Mouse (Mus musculus) lung, postnatal 0 days (tissue): ENCODE measurements at regions not wholly inside any gene's neighbourhood (a gene's known extent, or its start where the extent isn't known, plus 50 kb on each side); places are given as distances from the start of the nearest gene placed in this dataset.

Experiments
- ATAC-seq: fragments of 200-750 bp; cut with Nextera tagmentation; 2 replicates; pipeline ENCODE4 v1.8.0; 2017; ENCODE audit warnings: moderate library complexity
- DNase-seq: peaks from one replicate; pipeline ENCODE4 v3.0.0-alpha.2; 2016; ENCODE audit warnings: low spot score
- H3K27ac ChIP-seq: fragments of 300-500 bp; sonication (generic); 2 replicates; pipeline ENCODE4 v1.5.1; 2014; ENCODE audit warnings: antibody characterized with exemption, mild to moderate bottlenecking, low read length, mixed read lengths
- H3K27me3 ChIP-seq: fragments of 300-500 bp; sonication (generic); replicated peaks from 2 replicates; pipeline ENCODE4 v1.6.1; 2014; ENCODE audit warnings: low read length, mixed read lengths; ENCODE audit not compliant: insufficient read depth
- H3K36me3 ChIP-seq: fragments of 300-500 bp; sonication (generic); 2 replicates; pipeline ENCODE4 v1.6.1; 2014; ENCODE audit warnings: low read length, mixed read lengths; ENCODE audit not compliant: insufficient read depth
- H3K4me1 ChIP-seq: fragments of 300-500 bp; sonication (generic); 2 replicates; pipeline ENCODE4 v1.6.1; 2014; ENCODE audit warnings: antibody characterized with exemption, low read depth, low read length, mixed read lengths; ENCODE audit not compliant: insufficient read depth
- H3K4me2 ChIP-seq: fragments of 300-500 bp; sonication (generic); replicated peaks from 2 replicates; pipeline ENCODE4 v1.6.1; 2014; ENCODE audit warnings: low read depth, mild to moderate bottlenecking, low read length, moderate library complexity, mixed read lengths
- H3K4me3 ChIP-seq: fragments of 300-500 bp; sonication (generic); 2 replicates; pipeline ENCODE4 v1.5.1; 2014; ENCODE audit warnings: low read depth, low read length
- H3K9ac ChIP-seq: fragments of 300-500 bp; sonication (generic); replicated peaks from 2 replicates; pipeline ENCODE4 v1.6.1; 2014; ENCODE audit warnings: low read depth, mild to moderate bottlenecking
- H3K9me3 ChIP-seq: fragments of 300-500 bp; sonication (generic); 2 replicates; pipeline ENCODE4 v1.6.1; 2016; ENCODE audit warnings: low read length, mixed read lengths
- CTCF ChIP-seq: IDR thresholded peaks from 2 replicates; pipeline ENCODE4 v1.5.1; 2016; ENCODE audit warnings: antibody characterized with exemption, mild to moderate bottlenecking
- EP300 ChIP-seq: IDR thresholded peaks from 2 replicates; pipeline ENCODE4 v1.6.1; 2016; ENCODE audit warnings: antibody characterized with exemption, mild to moderate bottlenecking, control low read depth
- WGBS: fragments of 180-500 bp; shearing (Covaris S2); extraction: QIAGEN DNeasy Blood & Tissue Kit; methylation state at CpG from one replicate; pipeline ENCODE4 v1.1.7; 2014; 5-methylcytosine and 5-hydroxymethylcytosine counted together

DNA sequence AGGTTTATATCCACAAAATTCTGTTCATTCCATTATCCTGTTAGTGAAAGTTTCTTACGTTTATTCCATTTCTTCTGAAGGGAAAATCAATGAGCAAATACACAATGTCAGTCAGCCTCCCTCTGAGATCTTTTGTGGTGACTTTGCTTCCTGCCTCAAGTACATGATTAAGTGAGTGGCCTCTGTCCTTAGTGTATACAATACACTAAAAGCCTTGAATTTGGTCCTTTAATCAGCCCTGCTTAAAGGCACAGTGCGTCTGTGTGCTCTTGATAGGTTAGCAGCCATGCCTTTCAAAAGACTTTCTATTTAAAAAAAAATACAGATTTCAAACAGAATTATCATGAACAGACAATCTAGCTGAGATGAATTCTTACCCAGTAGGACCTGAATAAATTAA lies 695.5 kb downstream of the Mat2b start:
- Histone ChIP-seq H3K4me2 (no peak overlapping the region), H3K36me3 (no peaks in the 10 kb centered on the region), H3K9me3 (no peaks in the 10 kb centered on the region), H3K27ac (no peak overlapping the region), H3K9ac (no peak overlapping the region), H3K4me1 (no peaks in the 10 kb centered on the region), H3K4me3 (no peak overlapping the region), H3K27me3 (no peaks in the 10 kb centered on the region)
- ATAC-seq, result no peak
- WGBS, result 11% methylated on average over 2 of the region's 2 CpGs
- DNase-seq, result no peak
- TF ChIP-seq CTCF (no peak), EP300 (no peak)

DNA sequence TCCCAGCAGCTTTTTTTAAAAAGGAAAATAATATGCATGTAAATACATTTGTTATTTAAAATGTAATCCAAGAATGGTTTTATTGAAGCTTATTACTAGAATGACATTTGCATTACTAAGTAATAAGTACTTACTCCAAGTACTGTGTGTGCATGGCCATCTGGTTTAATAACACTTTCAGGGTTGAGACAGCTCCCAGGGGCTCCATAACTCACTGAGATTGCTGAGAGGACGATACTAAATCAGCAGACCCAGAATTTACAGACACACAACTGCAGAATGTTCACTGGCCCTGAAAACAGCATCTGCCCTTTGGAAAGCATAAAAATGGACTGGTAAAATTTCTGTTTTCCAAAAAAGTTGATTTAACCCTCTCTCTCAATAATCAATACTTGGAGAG lies 696.4 kb downstream of the Mat2b start:
- TF ChIP-seq EP300, result no peak
- DNase-seq, result no peak
- H3K27ac ChIP-seq, result no peak overlapping the region
- no peak overlapping the region for H3K4me3 ChIP-seq
- H3K9ac ChIP-seq, result no peak overlapping the region
- no peaks in the 10 kb centered on the region for H3K36me3 ChIP-seq
- no peak for ATAC-seq
- no peaks in the 10 kb centered on the region for H3K4me1 ChIP-seq
- H3K9me3 ChIP-seq, result no peaks in the 10 kb centered on the region
- WGBS, result 36% methylated on average over 1 of the region's 1 CpGs
- H3K4me2 ChIP-seq, result no peak overlapping the region
- H3K27me3 ChIP-seq, result no peaks in the 10 kb centered on the region

DNA sequence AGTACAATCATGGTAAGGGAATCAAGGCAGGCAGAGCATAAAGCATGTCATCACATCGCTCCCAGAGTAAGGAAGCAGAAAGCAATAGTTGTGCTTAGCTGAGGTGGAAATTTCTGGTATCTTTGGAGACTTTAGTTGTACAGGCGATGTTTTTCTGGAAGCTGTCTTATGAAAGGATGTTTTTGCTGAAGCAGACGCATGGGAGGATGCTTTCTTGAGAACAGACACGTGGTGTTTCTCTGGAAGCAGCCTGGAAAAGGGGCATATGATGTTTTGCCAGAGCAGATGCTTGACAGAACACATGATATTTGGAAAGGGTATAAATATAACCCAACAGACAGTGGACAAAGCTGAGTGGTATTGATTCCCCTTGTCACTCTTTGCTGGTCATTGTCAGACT lies 722.4 kb downstream of the Mat2b start:
- WGBS, result 70% methylated on average over 4 of the region's 4 CpGs
- ATAC-seq (no peak), DNase-seq (no peak)
- Histone ChIP-seq H3K27me3 (no peaks in the 10 kb centered on the region), H3K36me3 (no peaks in the 10 kb centered on the region), H3K9ac (no peak overlapping the region), H3K9me3 (no peaks in the 10 kb centered on the region), H3K4me3 (no peak overlapping the region), H3K27ac (no peak overlapping the region), H3K4me1 (no peaks in the 10 kb centered on the region), H3K4me2 (no peak overlapping the region)
- TF ChIP-seq CTCF (no peak), EP300 (no peak)

DNA sequence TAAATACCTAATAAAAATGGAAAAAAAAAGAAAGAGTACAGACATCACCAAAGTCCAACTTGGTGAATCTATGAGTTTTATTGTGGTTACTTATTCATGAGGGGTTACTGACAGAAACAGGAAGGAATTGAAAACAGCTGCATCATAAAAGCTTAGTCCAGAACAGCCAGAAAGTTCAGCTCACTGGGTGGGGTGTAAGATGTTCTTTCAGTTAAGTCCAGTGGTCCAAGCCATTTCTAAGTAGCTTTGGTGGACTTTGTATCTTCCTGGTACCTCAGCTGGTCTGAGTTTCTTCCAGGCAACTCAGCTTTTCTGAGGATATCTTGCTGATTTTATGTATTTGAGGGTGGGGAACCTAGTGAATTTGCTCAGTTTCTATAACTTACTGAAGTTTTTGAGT lies 731.3 kb downstream of the Mat2b start:
- Histone ChIP-seq H3K9ac (no peak overlapping the region), H3K4me1 (no peaks in the 10 kb centered on the region), H3K27ac (no peak overlapping the region), H3K4me2 (no peak overlapping the region), H3K9me3 (no peaks in the 10 kb centered on the region), H3K27me3 (no peaks in the 10 kb centered on the region), H3K36me3 (no peaks in the 10 kb centered on the region), H3K4me3 (no peak overlapping the region)
- TF ChIP-seq CTCF (no peak), EP300 (no peak)
- DNase-seq (no peak), ATAC-seq (no peak)

DNA sequence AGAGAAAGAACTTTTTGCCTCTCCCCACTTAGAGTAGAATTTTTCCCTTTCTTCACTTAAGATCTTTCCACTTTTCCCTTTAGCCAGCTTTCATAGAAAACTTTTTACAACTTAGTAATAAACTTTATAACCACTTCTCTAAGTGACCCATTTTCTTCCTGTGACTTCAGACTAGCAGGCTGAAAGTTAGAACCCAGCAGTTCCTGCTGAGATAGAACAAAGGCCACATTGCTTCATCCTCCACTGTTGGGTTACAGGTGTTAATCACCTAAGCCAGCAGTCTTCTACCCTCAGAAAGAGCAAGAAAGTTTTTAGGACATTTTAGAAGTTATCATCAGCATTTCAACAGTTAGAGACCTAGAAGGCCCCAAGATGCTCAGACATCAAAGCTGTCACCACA lies 740.6 kb downstream of the Mat2b start:
- ATAC-seq (no peak), DNase-seq (no peak)
- TF ChIP-seq EP300 (no peak), CTCF (no peak)
- Histone ChIP-seq H3K27ac (no peak overlapping the region), H3K4me3 (no peak overlapping the region), H3K36me3 (no peaks in the 10 kb centered on the region), H3K4me1 (no peaks in the 10 kb centered on the region), H3K9me3 (no peaks in the 10 kb centered on the region), H3K27me3 (no peaks in the 10 kb centered on the region), H3K4me2 (no peak overlapping the region), H3K9ac (no peak overlapping the region)

DNA sequence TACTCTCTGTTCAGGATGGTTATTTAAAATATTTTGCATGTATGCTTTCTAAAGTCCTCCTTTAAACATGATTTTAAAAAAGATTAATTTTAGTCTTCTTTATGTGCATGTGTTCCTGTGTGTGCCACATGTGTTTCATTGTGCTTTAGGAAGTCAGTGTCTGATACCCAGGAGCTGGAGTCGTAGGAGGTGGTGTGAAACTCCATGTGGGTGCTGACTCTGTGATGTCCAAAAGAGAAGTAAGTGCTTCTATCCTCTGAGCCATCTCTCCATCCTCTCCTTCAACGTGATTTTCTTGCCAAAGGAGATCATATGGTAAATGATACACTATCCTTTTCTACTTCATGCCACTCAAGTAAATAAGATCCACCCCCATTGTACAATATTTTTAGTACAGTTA lies 750.8 kb downstream of the Mat2b start:
- WGBS, result 60% methylated on average over 2 of the region's 2 CpGs
- no peaks in the 10 kb centered on the region for H3K9me3 ChIP-seq
- no peaks in the 10 kb centered on the region for H3K4me1 ChIP-seq
- H3K9ac ChIP-seq, result no peak overlapping the region
- no peaks in the 10 kb centered on the region for H3K36me3 ChIP-seq
- no peaks in the 10 kb centered on the region for H3K27me3 ChIP-seq
- H3K4me2 ChIP-seq, result no peak overlapping the region
- no peak overlapping the region for H3K4me3 ChIP-seq
- DNase-seq (no peak), ATAC-seq (no peak)
- no peak for TF ChIP-seq EP300
- no peak for TF ChIP-seq CTCF
- no peak overlapping the region for H3K27ac ChIP-seq

DNA sequence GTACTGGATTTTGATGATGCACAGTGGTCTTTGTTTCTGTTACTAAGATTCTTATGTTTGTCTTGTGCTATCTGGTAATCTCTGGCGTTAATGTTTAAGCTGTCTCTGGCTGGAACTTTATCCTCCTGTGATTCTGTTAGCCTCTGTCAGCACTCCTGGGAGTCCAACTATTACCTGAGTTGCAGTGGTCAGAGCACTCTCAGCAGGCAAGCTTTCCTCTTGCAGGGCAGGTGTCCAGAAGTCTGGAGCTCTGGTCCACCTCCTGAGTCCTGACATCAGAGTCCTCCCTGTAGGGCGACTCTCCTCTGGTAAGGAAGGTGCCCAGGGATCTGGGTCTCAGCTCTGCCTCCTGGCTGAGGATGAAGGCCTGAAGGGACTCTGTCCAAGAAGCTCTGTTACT lies 760.8 kb downstream of the Mat2b start:
- H3K36me3 ChIP-seq, result no peaks in the 10 kb centered on the region
- H3K4me3 ChIP-seq, result no peak overlapping the region
- H3K27ac ChIP-seq, result no peak overlapping the region
- H3K4me1 ChIP-seq, result no peaks in the 10 kb centered on the region
- no peak overlapping the region for H3K4me2 ChIP-seq
- H3K27me3 ChIP-seq, result no peaks in the 10 kb centered on the region
- ATAC-seq (no peak), DNase-seq (no peak)
- WGBS, result 64% methylated on average over 2 of the region's 2 CpGs
- H3K9ac ChIP-seq, result no peak overlapping the region
- no peak for TF ChIP-seq EP300
- H3K9me3 ChIP-seq, result no peaks in the 10 kb centered on the region
